Mouse (Mus musculus) ZHBTc4 (cell line): ENCODE data around the gene Lrfn1.
"Not testable (repeated sequence)": the region's sequence is repeated elsewhere in the genome, so short reads cannot be mapped to it uniquely, and the experiment has no call there.

Experiments
- DNase-seq: peaks from one replicate; pipeline ENCODE4 v3.0.0-alpha.2; 2011; ENCODE audit warnings: low read depth, low spot score

Lrfn1 gene

DNA sequence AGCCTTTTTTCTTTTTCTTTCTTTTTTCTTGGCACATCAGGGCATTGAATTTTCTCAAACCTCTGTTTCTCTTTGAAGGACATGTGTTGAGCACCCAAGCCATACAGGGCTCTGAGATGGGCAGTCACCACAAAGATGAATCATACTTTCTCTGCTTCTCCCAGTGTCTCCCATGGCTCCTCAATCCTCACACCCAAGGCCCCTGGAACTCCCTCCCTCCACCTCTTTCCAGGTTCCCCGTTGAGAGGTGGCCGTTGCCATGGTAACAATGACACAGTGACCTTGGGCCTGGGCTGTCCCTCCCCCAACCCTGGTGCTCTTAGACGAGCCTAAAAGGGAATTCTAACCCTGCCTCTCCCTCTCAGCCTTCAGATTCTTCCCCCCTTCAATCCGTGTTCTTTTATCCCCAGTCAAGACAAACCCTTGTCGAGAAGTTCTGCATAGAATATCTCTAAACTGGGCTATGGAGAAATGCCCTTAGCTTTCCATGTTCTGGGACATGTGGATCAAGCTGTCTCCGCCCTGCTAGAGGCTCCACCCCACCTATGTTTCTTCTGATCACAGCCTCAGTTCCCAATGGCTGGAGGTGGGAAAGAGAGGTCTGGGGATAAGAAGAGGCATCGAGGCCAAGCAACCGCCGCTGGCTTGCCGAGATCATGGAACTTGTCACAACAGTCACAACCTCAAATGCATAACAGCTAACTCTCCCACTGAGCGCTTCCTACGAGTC lies 4.5 kb upstream of the Lrfn1 start:
- DNase-seq, result peak; percentile 94

DNA sequence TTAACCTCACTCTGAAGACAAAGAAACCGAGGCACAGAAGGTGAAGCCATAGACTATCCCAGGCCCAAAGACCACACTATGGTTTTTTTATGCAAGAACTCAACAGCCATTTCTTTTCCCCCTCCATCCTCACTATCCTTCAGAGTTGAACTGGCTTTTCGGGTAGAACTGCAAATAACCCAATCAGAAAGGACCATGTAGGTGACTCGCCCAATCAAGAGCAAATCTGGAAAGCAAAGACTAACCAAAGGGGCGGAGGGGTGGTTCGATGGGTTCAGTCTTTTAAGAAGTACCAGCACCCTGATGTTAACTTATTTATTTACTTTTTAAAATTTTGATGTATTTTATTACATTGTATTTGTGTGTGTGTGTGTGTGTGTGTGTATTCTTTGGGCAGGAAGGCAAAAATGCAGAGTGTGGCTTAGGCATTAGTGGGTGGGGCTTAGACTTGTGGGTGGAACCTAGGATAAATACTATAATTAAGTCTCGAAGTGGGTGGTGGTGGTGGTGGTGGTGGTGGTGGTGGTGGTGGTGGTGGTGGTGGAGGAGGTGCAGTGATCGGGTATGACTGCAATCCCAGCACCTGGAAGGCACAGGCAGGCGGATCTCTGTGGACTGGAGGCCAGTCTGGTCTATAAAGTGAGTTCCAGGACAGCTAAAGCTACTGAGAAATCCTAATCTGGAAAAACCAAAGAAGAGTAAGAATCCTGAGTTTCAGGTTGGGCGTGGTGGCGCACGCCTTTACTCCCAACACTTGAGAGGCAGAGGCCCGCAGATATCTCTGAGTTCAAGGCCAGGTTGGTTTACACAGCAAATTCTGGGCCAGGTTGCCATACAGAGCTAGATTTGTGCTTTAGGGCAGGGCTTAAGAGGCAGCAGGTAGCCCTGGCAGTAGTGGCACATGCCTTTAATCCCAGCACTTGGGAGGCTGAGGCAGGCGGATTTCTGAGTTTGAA lies 3.6 kb upstream of the Lrfn1 start:
- DNase-seq, result peak; percentile 81

DNA sequence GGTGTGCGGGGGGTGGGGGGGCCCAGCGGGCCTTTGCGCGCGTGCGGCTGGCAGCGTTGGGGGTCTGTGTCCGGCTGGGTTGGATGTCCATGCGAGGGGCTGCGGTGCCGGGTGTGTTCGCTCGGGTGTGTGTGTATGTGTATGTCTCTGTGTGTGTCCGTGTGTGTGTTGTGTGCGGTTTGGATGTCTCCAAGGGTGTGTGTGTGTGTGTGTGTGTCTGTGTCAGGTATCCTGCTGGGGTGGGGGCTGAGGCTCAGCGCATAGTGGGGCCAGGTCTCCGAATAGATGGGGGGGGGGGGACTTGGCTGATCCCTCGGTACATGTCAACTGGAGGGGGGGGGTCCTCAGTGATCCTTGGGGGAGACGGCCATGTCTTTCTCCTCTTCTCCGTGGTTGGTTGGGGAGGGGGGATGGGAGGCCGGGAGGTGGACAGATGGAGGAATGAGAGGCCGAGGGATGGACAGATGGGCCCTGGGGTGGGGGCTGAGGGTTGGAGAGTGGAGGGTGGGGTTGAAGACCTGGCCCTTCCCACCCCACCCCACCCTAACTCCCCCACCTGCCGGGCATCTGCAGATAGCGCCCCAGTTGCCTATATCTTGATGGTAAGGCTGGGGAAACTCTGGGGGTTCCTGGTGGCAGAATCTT lies 703 bp downstream of the Lrfn1 start:
- DNase-seq, result no peak

DNA sequence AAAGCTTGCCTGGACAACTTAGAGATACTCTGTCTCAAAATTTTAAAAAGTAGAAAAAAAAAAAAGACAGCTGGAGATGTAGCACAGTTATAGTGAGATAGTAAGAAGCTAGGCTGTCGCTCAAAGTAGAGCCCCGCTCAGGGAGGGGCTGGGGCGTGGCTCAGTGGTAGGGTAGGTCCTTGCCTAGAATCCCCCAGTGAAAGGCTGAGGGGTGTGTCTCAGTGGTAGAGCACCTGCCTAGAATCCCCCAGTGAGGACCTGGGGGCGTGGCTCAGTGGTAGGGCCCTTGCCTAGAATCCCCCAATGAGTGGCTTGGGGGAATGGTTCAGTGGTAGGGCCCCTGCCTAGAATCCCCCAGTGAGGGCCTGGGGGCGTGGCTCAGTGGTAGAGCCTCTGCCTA lies 8.6 kb downstream of the Lrfn1 start:
- no peak for DNase-seq

DNA sequence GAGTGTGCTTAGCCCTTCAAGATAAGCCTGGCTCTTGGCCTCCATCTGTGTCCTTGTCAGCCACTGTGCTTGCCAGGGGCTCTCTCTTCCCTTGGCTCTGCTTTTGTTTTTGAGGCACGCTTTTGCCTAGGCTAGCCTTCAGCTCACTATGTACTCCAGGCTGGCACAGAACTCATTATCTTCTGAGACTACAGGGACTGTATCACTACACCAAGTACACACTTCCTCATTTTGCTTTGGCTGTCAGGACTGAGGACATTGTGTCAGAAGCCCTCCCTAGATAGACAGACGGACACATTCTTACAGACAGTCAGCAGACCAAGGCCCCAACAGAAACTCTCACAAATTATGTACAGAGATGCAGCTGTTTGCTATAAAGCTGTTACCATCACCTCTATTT lies 11.0 kb downstream of the Lrfn1 start:
- no peak for DNase-seq

DNA sequence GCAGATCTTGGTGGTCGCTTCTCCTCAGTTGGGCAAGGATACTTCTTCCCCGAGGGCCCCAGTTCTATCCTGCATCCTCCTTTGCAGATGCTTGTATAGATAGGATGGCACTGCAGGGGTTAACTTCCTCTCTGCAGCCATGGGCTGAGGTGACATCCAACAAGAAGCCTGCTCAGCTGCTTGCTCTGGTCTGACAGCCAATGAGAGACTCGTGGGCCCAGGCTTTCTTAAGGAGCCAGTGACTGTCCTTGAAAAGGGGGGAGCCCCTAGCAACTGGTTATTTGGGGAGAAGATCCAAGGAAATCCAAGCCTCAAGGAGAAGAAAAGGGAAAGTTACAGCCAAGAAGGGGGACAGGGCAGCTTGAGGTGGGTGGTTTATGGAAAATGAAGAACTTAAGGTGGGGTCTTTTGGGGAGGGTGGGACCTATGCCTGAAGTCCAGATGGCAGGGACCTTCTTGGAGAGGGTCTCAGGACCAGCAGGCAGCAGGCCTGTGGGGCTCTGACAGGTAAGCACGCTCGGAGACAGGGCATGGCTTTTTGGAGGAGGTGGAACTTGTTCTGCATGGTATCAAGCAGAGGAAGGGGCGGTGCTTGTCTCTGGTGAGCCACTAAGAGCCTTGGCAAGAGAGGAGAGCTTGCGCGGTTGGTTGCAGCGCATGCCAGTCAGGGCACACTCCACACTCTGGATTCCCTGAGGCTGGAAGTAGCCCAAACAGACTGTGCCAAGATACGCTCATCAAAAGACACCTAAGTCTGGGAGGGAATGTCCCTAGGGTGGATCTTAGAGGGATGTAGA lies 12.8 kb downstream of the Lrfn1 start:
- DNase-seq, result peak; percentile 94

DNA sequence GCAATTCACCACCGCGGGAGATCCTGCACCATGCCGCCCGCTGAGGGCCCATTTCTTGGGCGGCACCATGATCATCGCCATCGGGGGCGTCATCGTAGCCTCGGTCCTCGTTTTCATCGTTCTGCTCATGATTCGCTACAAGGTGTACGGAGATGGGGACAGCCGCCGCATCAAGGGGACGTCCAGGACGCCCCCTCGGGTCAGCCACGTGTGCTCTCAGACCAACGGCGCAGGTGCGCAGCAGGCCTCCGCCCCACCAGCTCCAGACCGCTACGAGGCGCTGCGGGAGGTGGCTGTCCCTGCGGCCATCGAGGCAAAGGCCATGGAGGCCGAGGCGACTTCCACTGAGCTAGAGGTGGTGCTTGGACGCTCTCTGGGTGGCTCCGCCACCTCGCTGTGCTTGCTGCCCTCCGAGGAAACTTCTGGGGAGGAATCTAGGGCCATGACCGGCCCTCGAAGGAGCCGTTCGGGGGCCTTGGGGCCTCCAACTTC lies 15.0 kb downstream of the Lrfn1 start:
- no peak for DNase-seq

DNA sequence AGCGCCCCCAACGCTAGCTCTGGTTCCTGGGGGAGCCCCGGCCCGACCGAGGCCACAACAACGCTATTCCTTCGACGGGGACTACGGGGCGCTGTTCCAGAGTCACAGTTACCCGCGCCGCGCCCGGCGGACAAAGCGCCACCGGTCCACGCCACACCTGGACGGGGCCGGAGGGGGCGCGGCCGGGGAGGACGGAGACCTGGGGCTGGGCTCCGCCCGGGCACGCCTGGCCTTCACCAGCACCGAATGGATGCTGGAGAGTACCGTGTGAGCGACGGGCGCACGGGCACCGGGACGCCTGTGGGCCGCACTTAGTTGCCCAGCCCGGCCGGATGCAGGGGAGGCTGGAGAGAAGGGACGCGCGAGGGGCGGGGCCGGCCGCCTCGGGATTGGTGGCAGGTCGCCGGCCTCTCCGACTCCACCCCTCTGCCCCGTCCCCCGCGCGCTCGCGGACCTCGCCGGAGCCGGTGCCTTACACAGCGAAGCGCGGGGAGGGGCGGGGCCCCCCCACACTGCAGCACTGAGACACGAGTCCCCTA lies 15.5 kb downstream of the Lrfn1 start:
- DNase-seq, result peak; percentile 58

DNA sequence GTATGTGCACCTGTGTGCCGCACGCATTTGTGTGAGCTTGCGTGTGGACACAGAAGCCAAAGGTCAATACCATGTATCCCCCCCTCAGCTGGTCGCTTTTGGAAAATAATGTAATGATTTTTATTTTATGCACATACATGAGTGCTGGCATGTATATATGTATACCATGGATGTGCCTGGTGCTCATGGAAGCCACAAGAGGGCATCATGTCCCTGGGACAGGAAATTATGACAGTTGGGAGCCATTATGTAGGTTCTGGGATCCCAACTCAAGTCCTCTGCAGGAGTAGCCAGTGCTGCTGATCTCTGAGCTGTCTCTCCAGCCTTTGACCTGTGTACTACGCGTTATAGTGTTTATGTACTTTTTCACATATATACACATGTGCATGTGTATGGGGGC lies 24.4 kb downstream of the Lrfn1 start:
- DNase-seq, result no peak

DNA sequence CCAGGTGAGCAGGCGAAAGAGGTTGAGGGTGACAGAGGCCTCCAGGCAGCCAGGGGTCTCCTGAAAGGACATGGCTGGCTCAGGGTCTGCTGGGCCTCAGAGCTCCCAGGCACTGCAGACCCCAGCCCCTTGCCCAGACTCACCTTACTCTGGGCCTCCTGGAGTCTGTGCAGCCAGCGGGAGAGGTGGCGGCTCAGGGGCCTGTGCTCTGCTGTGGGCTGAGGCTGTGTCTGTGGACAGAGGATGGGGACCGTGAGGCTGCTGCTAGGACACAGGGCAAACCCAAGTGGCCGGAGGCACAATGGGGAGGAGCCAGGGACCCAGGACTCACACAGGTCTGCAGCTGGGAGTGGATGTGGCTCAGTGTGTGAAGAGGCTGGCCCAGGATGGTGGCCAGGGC lies 25.6 kb downstream of the Lrfn1 start:
- no peak for DNase-seq

DNA sequence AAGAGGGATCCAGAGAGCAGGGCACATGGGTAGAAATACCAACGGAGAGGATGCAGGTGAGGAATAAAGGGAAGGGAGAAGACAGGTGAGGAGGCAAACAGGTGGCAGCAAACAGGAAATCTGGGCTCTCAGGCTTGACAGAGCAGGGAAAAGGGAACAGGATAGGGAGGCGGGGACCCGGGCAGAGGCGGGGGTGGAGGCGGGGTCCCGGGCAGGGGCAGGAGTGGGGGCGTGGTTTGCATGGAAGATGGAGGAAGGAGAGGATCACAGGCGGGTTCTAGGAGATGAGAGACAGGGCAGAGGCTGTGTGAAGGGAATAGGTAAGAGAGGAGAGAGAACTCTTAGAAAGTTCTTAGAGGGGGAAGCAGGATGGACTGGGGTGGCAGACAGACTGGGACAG lies 27.1 kb downstream of the Lrfn1 start:
- peak; percentile 81 for DNase-seq

DNA sequence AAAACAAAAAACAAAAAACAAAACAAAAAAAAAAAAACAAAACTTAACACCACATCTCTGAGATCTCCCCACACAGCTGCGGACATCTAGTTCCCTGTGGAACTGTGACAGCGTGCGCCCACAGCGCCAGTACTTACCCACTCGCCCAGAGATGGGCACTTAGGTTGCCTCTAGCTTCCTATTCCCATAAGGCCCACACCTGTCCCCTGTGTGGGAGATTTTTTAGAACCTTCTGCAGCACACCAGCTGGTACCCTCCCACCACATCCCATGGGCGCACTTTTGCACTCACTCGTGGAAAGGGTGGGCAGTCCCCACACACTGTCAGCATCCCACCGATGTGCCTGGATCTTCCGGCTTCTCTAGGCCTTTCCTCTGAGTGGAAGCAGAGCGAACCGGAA lies 31.1 kb downstream of the Lrfn1 start:
- no peak for DNase-seq

DNA sequence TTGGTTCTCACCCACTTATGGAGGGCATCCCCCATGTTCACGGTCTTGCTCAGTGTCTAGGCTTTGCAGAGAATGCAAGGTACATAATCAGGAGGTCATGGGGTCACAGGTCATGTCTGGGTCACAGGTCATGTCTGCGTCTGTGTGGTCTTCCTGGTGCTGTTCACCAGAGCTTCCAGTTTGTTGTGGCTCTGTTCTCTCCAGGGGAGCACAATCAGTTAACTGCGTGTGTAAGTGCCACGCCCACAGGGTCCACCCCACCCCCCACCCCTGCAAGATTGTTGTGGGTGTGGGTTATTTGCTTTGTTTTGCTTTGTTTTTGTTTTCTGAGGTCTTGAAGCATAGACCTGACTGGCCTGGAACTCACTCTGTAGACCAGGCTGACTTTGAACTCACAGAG lies 32.4 kb downstream of the Lrfn1 start:
- peak; percentile 73 for DNase-seq

DNA sequence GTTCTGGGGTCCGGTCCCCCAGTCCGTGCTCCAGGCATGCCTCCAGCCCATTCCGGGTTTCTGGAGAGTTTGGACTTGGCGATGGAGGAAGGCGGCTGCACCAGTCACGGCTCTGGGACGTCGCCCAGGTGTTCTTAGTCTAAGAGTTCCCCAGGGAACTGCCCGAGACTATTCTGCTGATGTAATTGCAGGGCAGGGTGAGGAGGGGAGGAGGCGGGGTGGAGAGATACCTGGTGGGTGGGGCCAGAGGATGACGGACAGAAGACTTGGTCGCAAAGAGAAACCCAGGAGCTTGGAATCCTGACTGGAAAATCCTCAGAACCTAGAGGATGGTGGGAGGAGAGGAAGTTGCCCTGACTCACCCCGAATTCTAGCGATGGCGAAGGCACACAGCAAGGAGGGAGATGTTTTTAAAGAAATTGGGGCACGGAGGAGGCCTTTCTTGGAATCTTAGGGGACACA lies 36.3 kb downstream of the Lrfn1 start:
- peak; percentile 92 for DNase-seq

DNA sequence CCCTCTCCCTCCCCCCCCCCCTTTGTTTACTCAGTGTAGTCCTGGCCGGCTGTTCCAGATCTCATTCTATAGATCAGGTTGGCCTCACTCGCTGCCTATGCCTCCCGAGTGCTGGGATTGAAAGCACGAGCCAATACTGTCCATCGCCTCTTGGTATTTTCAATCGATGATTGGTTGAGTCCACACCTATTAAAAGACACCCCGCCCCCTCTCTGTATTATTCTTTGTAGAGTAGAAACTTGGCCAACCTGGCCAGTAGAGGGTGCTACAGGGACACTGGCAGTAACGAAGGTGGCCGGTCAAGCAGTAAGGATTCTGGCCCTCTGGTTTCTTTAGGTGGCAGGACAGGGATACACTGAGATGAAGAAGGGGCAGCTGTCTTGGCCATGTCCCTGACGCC lies 38.6 kb downstream of the Lrfn1 start:
- peak; percentile 96 for DNase-seq

DNA sequence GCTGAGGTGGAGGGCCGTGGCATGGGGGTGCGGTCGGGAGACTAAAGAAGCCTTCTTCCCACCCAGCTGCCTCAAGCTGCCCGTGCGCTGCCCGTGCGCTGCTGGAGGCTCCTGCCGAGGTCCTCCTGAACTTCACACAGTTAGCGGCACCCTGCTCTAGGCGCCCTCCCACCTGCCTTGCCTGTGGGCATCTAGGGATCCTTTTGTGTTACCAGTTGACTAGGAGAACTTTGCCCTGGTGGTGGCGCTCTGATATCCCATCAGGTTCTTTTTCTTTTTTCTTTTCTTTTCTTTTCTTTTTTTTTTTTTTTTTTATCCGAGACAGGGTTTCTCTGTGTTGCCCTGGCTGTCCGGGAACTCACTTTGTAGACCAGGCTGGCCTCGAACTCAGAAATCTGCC lies 39.1 kb downstream of the Lrfn1 start:
- peak; percentile 74 for DNase-seq

DNA sequence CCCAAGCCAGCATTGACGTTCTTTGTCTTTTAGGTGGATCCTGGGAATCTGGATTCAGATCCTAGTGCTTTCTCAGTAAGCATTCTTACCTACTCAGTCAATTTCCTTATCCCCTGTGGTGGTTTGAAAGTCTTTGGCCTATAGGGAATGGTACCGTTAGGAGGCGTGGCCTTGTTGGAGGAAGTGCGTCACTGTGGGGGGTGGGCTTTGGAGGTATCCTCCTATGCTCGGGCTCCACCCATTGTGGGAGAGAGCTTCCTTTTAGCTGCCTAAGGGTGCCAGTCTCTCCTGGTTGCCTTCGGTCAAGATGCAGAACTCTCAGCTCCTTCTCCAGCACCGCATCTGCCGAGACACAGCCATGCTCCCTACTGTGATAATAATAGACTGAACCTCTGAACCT lies 40.5 kb downstream of the Lrfn1 start:
- peak; percentile 95 for DNase-seq

DNA sequence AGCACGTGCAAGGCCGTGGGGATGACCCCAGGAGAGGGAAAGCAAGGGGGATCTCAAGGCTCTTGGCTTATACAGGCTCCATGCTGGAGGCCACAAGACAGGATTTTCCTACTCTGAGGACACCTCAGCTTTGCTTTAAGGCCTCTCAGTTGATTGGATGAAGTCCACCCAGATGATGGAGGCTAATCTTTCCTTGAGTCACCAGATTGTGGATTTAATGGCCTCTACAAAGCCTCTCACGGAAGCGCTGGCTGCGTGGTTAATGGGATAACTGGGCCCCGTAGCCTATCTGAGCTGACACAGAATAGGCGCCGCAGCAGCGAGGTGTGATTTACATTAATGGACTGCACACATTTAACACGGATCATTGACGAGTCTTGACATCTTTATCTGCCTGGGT lies 43.6 kb downstream of the Lrfn1 start:
- no peak for DNase-seq

DNA sequence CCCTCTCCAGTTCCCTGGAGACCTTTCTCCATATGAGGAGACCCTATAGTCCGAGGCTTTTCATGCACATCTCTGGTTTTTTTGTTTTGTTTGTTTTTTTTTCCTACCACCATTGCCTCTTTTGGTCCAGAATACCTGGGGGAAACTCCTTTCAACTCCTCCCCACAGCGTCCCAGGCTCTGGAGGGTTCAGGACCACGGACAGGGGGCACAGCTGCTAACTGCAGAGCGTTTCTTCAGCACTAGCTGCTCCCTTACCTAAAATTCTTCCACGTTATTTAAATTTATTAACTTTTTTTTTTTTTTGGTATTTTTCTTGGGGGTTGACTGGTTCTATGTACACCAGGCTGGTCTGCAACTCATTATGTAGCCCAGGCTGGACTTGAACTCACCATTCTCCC lies 53.8 kb downstream of the Lrfn1 start:
- peak; percentile 46 for DNase-seq

DNA sequence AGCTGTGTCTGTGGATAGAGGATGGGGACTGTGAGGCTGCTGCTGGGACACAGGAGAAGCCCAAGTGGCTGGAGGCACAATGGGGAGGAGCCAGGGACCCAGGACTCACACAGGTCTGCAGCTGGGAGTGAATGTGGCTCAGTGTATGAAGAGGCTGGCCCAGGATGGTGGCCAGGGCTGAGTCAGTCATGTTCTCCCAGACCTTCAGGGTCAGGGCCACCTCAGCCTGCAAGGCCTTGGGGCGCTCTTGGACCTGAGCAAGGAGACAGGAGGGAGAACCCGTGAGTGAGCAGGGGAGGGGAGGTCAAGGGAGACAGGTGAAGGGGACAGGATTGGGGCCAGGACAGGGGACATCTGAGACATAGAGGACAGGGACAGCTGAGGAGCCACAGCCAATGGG lies 57.3 kb downstream of the Lrfn1 start:
- DNase-seq, result not testable (repeated sequence)

DNA sequence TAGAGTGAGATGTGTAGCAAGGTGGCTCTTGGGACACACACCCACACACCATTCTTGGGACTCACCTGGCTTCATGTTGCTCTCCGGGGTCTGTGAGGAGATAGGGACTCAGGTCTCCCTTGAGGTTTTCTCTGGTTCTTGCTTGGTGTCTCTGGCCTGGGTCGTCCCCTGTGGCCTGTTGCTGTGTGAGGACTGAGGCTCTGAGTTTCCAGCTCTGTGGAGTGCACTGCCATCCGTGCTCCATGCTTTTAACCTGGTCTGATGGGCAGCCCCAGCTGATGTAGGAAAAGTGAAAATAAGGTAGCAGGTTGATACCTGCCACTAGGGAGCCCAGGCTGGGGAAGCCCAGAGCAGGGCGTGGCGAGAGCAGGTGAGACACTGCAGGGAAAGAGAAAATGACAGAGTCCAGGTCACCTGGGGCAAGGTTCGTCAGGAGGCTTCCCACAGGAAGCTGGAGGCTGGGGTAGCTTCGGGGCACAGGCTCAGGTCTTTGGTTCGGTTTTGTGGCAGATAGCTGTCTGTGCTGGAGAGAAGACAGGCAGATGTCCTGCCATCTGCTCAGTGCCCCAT lies 58.7 kb downstream of the Lrfn1 start, which contains the start of gene Ifnl2:
Gene Ifnl2 (minus strand): TSS at position 51 of the 570 bp plus-strand sequence.
- not testable (repeated sequence) for DNase-seq
